Mouse (Mus musculus) heart, embryonic 15.5 days (tissue): ENCODE data around the gene Cenpo. TPM values are rescaled to one million over a fixed set of nuclear protein-coding genes. Genes with fewer than 3 reads are reported as not detected.

Experiments used
- ATAC-seq: fragments of 200-750 bp; cut with Nextera tagmentation; replicated peaks from 2 replicates; pipeline ENCODE4 v1.8.0; 2017; ENCODE audit warnings: low read depth, moderate TSS enrichment; ENCODE audit not compliant: insufficient number of reproducible peaks, insufficient read depth, low FRiP score
- H3K27ac ChIP-seq: fragments of 300-500 bp; sonication (generic); 2 replicates; pipeline ENCODE4 v1.5.1; 2015; ENCODE audit warnings: mild to moderate bottlenecking, inconsistent platforms
- H3K27me3 ChIP-seq: fragments of 300-500 bp; sonication (generic); 2 replicates; pipeline ENCODE4 v1.6.1; 2015; ENCODE audit warnings: inconsistent platforms
- H3K36me3 ChIP-seq: fragments of 300-500 bp; sonication (generic); 2 replicates; pipeline ENCODE4 v1.6.1; 2015; ENCODE audit warnings: mild to moderate bottlenecking, inconsistent platforms
- H3K4me1 ChIP-seq: fragments of 300-500 bp; sonication (generic); replicated peaks from 2 replicates; pipeline ENCODE4 v1.6.1; 2015; ENCODE audit warnings: inconsistent platforms
- H3K4me2 ChIP-seq: fragments of 300-500 bp; sonication (generic); 2 replicates; pipeline ENCODE4 v1.6.1; 2015; ENCODE audit warnings: inconsistent platforms, mild to moderate bottlenecking, moderate library complexity
- H3K4me3 ChIP-seq: fragments of 300-500 bp; sonication (generic); 2 replicates; pipeline ENCODE4 v1.5.1; 2015; ENCODE audit warnings: mild to moderate bottlenecking, inconsistent platforms
- H3K9ac ChIP-seq: fragments of 300-500 bp; sonication (generic); 2 replicates; pipeline ENCODE4 v1.6.1; 2015; ENCODE audit warnings: mild to moderate bottlenecking, inconsistent platforms
- H3K9me3 ChIP-seq: fragments of 300-500 bp; sonication (generic); replicated peaks from 2 replicates; pipeline ENCODE4 v1.6.1; 2016; ENCODE audit warnings: inconsistent platforms
- WGBS: fragments of 180-500 bp; shearing (Covaris S2); methylation state at CpG from one replicate; pipeline ENCODE4 v1.1.7; 2015; ENCODE audit warnings: mixed read lengths; 5-methylcytosine and 5-hydroxymethylcytosine counted together
- polyA plus RNA-seq: library from polyadenylated mRNA; unstranded; fragments of >200 nt; fragmentation: Nextera tagmentation; extraction: Ambion mirVana; gene quantifications from 2 replicates; pipeline ENCODE4 v1.2.1, GENCODE M21; 2015

Cenpo gene
- polyA plus RNA-seq, 1 experiment from 2014 or later: 6.4 TPM

- H3K4me2 ChIP-seq: no peak overlapping the region
- no peaks in the 10 kb centered on the region for H3K4me1 ChIP-seq
- no peak overlapping the region for H3K4me3 ChIP-seq
- no peak for ATAC-seq
- no peaks in the 10 kb centered on the region for H3K27me3 ChIP-seq
- H3K27ac ChIP-seq: no peak overlapping the region
- H3K9me3 ChIP-seq: no peaks in the 10 kb centered on the region
- no peak overlapping the region for H3K9ac ChIP-seq
- H3K36me3 ChIP-seq: no peaks in the 10 kb centered on the region
- 100% methylated on average over 1 of the region's 1 CpGs for WGBS
These were observed 65.0 kb downstream of the Cenpo start for GRCm38 (mm10) chr12:4169058-4169457.

- Histone ChIP-seq H3K9me3 (no peaks in the 10 kb centered on the region), H3K9ac (no peak overlapping the region), H3K36me3 (no peaks in the 10 kb centered on the region), H3K27ac (no peak overlapping the region), H3K4me1 (no peaks in the 10 kb centered on the region), H3K27me3 (no peaks in the 10 kb centered on the region), H3K4me3 (no peak overlapping the region), H3K4me2 (no peak overlapping the region)
- ATAC-seq: no peak
- WGBS: 69% methylated on average over 3 of the region's 3 CpGs
These were observed 67.1 kb downstream of the Cenpo start for GRCm38 (mm10) chr12:4166970-4167369.

- H3K9me3 ChIP-seq: no peaks in the 10 kb centered on the region
- H3K4me2 ChIP-seq: no peak overlapping the region
- H3K27me3 ChIP-seq: no peaks in the 10 kb centered on the region
- no peak for ATAC-seq
- 49% methylated on average over 2 of the region's 2 CpGs for WGBS
- H3K4me1 ChIP-seq: peaks cover 3% of the 10 kb centered on the region; the same call in 1 of the 2 replicates
- H3K27ac ChIP-seq: no peak overlapping the region
- no peaks in the 10 kb centered on the region for H3K36me3 ChIP-seq
- H3K4me3 ChIP-seq: no peak overlapping the region
- H3K9ac ChIP-seq: no peak overlapping the region
These were observed 71.2 kb downstream of the Cenpo start for GRCm38 (mm10) chr12:4162886-4163285.

GRCm38 (mm10) chr12:4160322-4160721 is 73.8 kb downstream of the Cenpo start:
- WGBS: 73% methylated on average over 7 of the region's 7 CpGs
- Histone ChIP-seq H3K27me3 (no peaks in the 10 kb centered on the region), H3K36me3 (no peaks in the 10 kb centered on the region), H3K4me2 (no peak overlapping the region), H3K4me1 (peaks cover 9% of the 10 kb centered on the region; the same call in 1 of the 2 replicates), H3K9ac (no peak overlapping the region), H3K9me3 (no peaks in the 10 kb centered on the region), H3K4me3 (no peak overlapping the region), H3K27ac (no peak overlapping the region)
- no peak for ATAC-seq

GRCm38 (mm10) chr12:4158868-4159632 is 75.0 kb downstream of the Cenpo start:
- Histone ChIP-seq H3K27ac (no peak overlapping the region), H3K9ac (no peak overlapping the region), H3K4me3 (no peak overlapping the region), H3K4me1 (peaks cover 9% of the 10 kb centered on the region; the same call in 1 of the 2 replicates), H3K4me2 (no peak overlapping the region), H3K9me3 (no peaks in the 10 kb centered on the region), H3K36me3 (no peaks in the 10 kb centered on the region), H3K27me3 (no peaks in the 10 kb centered on the region)
- 87% methylated on average over 7 of the region's 7 CpGs for WGBS
- no peak for ATAC-seq

GRCm38 (mm10) chr12:4158179-4158578 is 75.9 kb downstream of the Cenpo start:
- WGBS: 72% methylated on average over 3 of the region's 3 CpGs
- Histone ChIP-seq H3K36me3 (no peaks in the 10 kb centered on the region), H3K27me3 (no peaks in the 10 kb centered on the region), H3K9me3 (no peaks in the 10 kb centered on the region), H3K4me1 (peaks cover 9% of the 10 kb centered on the region; the same call in 1 of the 2 replicates), H3K9ac (no peak overlapping the region), H3K4me3 (no peak overlapping the region), H3K4me2 (no peak overlapping the region), H3K27ac (no peak overlapping the region)
- ATAC-seq: no peak

GRCm38 (mm10) chr12:4157466-4157865 is 76.6 kb downstream of the Cenpo start:
- Histone ChIP-seq H3K27ac (no peak overlapping the region), H3K27me3 (no peaks in the 10 kb centered on the region), H3K4me3 (no peak overlapping the region), H3K4me2 (no peak overlapping the region), H3K36me3 (no peaks in the 10 kb centered on the region), H3K9me3 (no peaks in the 10 kb centered on the region), H3K9ac (no peak overlapping the region), H3K4me1 (peaks cover 9% of the 10 kb centered on the region; the same call in 1 of the 2 replicates)
- no peak for ATAC-seq
- WGBS: 44% methylated on average over 2 of the region's 2 CpGs

GRCm38 (mm10) chr12:4151969-4152368 is 82.1 kb downstream of the Cenpo start:
- H3K4me2 ChIP-seq: no peak overlapping the region
- 82% methylated on average over 3 of the region's 3 CpGs for WGBS
- no peak for ATAC-seq
- H3K4me1 ChIP-seq: peaks cover 6% of the 10 kb centered on the region
- H3K4me3 ChIP-seq: no peak overlapping the region
- no peaks in the 10 kb centered on the region for H3K36me3 ChIP-seq
- no peaks in the 10 kb centered on the region for H3K27me3 ChIP-seq
- no peak overlapping the region for H3K27ac ChIP-seq
- H3K9ac ChIP-seq: no peak overlapping the region
- H3K9me3 ChIP-seq: no peaks in the 10 kb centered on the region

GRCm38 (mm10) chr12:4150936-4151335 is 83.2 kb downstream of the Cenpo start:
- Histone ChIP-seq H3K36me3 (no peaks in the 10 kb centered on the region), H3K27me3 (no peaks in the 10 kb centered on the region), H3K4me2 (no peak overlapping the region), H3K4me3 (no peak overlapping the region), H3K9ac (no peak overlapping the region), H3K27ac (no peak overlapping the region), H3K9me3 (no peaks in the 10 kb centered on the region), H3K4me1 (peaks cover 6% of the 10 kb centered on the region)
- no peak for ATAC-seq
- 32% methylated on average over 2 of the region's 2 CpGs for WGBS

Other genes starting within 250 kb of the Cenpo start
- gene Efr3b, start 195.4 kb downstream of the Cenpo start, polyA plus RNA-seq: 5.1 and 5.4 TPM in 2 replicates
- 7.5 and 7.8 TPM in 2 replicates for gene Dnajc27, start 151.7 kb downstream of the Cenpo start, polyA plus RNA-seq
- gene Adcy3, start 101.2 kb downstream of the Cenpo start, polyA plus RNA-seq: 4.7 and 7.4 TPM in 2 replicates
- gene Ptrhd1, start 267 bp downstream of the Cenpo start, polyA plus RNA-seq: 5.6 and 6.6 TPM in 2 replicates
- 7.8 and 8.0 TPM in 2 replicates for gene Ncoa1, start 242.9 kb upstream of the Cenpo start, polyA plus RNA-seq